Mouse (Mus musculus) cerebellum, adult 2 months (tissue): Measurements from ENCODE around the gene Cdh22.

Source experiments
- CTCF ChIP-seq: fragments of 200-500 bp; IDR thresholded peaks from 2 replicates; pipeline ENCODE4 v1.5.1; 2011; ENCODE audit warnings: low read depth, mild to moderate bottlenecking, control low read depth, low read length, moderate library complexity, borderline replicate concordance; ENCODE audit not compliant: insufficient read depth
- POLR2A ChIP-seq: fragments of 200-500 bp; IDR thresholded peaks from 2 replicates; pipeline ENCODE4 v1.6.1; 2011; ENCODE audit warnings: low read length, control low read depth, borderline replicate concordance; ENCODE audit not compliant: insufficient read depth

GRCm38 (mm10) chr2:165195411-165196182 is 39.1 kb downstream of the Cdh22 start:
- no peak for TF ChIP-seq CTCF
- TF ChIP-seq POLR2A, result no peak
